Mouse (Mus musculus) lung, postnatal 36 days (tissue): ENCODE measurements around the gene Syn3.

Source experiments
- DNase-seq: peaks from one replicate; pipeline ENCODE4 v3.0.0; 2022; ENCODE audit warnings: mixed read lengths

Syn3 gene

DNA sequence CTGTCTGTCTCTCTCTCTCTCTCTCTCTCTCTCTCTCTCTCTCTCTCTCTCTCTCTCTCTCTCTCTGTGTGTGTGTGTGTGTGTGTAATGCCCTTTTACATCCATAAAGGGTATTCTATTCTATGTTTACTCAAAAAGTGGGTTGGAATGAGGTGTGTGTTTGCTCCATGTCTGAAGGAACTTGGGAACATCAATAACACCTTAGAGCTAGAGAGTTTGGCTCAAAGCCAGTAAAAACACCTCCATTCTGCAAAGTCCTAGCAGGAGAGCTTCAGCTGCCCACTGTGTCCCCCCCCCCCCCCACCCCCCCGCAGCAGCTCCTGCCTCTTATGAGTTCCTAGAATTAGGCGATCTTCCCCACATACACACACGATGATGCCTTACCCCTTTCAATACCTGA is 161.5 kb downstream of the Syn3 start:
- peak; percentile 42 for DNase-seq

DNA sequence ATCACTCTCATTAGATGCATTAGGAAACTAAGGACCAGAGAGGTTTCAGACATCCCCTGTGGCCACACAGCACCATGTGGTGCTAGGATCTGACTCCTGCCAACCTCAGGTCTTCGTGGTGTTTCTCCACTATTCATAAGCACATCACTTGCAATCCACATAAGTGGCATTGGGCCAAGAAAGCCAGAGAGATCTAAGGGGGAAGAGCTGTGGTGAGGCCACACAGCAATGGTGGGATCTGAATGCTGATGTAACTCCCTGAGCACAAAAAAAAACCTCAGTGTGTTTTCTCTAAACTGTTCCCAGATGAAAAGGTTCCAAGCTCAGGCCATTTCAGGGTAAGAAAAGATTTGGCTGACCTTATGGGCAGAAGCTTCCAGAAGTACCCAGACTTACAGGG is 162.2 kb downstream of the Syn3 start:
- DNase-seq, result peak; percentile 45

DNA sequence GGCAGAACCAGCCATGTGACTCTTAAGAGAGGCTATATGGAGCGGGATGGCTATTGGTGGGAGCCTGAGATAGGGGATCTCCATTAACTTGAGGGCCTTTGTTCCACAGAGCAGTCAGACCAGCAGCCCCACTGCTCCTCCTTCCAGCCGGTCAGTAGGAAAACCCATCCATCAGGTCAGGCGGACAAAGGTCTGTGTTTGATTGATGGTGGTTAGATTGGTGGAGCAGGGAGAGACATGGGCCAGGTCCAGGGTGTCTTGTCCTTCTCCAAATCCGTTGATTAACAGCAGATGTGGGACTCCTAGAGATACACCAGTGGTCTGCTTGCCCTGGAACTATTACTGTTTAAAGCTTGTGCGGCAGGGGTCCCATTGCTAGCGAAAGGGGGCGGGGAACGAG is 164.1 kb downstream of the Syn3 start:
- no peak for DNase-seq

DNA sequence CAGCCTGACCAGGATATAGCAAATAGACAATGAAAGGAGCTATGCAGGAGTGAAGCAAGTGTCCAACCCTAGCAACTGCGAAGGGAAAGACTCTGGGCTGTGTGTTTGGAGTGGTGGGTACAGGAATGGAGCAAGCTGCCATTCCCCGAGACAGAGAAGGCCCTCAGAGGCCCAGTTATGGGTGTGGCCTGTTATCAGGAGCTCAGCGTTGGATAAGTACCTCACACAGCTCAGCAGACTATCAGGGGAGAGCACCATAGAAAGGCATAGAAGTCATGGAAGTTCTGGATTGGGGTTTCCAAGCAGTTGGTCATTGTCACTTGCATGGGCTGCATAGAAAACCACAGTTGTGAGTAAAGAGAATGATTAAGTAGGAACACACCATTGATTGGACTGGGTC is 165.8 kb downstream of the Syn3 start:
- DNase-seq, result no peak

DNA sequence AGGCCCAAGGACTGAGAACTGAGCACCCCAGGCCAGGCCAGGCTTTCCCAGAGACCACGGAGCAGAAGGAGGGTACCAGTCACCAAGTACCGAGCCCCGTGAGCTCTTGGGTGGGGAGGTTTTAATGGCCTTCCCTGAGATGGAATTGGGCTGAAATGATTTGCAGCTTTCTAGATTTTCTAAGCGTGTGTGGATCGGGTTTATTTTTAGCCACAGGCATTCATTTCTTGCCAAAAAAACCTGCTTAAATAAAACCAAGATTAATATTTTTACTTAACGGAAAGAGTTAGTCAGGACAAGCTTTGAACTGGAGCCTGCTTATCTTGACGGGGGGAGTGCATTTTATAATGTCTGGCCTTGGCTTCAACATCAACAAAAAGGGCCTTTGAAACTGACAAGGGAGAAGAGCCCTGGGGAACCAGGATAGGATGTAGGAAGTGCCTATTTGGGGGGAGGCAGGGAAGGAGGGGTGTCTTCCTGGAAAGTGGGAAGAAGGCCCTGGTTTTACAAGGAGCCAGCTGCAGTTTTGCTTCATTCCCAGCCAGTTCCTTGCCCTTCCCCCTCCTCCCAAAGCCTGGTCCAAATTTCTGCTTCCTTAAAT is 166.9 kb downstream of the Syn3 start:
- peak; percentile 26 for DNase-seq

DNA sequence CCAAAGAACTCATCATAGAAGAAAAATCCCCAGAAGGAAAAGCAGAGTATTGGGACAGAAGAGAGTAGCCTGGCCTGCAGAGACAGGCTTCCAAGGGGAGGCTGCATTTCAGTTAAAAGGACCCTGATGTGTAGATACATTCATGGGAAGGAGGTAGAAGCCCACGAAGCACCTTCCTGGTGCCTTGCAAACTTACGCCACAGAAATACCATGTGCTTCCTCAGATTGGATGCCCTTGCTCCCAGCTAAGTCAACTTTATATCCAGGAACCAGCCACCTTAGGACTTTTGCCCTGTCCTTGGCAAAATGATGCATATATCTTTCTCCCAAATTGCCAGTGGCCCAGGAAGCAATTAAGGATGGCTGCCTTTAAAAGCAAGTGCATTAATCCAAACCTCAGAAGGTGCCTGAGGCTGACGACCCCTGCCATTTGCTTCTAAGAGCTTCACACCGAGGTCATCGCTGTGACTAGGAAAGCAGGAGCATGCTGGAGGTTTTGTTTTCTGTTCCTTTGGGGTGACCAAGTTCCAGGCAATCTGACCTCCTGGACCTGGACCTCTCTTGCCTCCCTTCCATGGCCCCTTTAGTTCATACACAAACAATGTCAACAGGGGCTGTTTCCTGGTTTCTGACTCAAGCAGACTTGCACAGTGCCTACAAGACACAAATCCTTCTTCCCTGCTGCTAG is 167.6 kb downstream of the Syn3 start:
- no peak for DNase-seq

DNA sequence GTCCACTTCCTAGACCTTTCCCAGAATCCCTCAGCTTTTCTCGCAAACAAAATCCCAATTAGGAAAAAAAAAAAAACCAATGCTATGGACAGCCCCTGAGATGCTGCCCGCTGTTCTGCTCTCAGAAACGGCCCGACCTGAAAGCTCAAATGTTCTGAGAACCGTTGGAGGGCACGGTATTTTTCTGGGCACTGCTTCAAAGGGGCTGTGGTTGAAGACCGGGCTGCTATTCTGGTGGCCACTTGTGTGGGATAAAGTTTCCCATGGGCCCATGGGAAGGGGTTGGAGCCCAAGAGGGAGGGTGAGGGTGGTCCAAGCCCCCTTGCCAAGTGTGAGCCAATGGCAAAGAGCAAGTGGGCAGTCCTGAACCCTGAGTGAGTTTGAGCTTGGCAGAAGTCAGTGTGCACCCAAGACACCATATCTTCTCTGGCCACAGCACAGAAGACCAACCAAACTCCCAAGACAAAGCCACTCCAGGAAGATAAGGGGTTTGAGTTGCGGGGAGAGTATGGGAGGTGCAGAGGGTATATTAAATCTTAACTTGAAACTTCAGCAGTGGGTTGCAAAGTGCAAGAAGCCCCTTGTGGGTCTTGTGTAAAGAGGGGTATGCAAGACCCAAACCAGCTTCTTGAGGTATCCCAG is 169.3 kb downstream of the Syn3 start:
- no peak for DNase-seq

DNA sequence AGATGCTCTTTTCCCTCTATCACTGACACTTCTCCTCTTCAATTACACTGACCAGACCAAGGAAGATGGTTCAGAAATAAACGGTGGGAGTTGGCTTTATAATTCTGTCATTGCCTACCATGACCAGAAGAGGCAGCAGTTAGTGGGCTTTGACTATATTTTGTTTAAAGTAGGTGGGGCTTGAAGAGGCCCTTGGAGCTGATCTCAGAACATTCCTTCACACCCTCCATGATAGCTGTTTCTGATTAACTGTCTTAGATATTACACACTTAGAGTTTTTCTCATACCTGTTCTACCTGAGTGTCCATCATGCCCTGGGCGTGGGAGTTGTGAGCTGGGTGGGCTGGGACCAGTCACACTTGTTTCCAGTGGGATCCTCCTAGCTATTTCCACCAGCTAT is 170.0 kb downstream of the Syn3 start:
- peak; percentile 61 for DNase-seq

DNA sequence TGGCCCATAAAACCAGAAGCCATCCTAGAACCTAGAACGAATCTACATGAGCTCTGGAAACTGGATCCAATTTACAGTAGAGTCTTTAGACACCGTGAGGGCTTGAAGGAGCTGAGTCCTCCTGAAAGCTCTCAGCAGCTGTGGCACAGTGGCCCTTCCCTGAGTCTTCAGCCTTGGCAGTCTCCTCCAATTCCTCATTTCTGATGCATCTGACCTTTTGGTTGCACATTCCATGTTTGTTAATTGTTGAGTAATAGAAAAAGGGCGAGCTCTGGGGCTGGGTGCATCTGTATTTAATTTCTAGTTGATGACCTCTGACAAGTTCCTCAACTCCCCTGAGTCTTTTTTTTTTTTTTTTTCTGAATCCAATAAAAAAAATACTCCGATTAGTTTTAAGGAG is 170.6 kb downstream of the Syn3 start:
- DNase-seq, result no peak

DNA sequence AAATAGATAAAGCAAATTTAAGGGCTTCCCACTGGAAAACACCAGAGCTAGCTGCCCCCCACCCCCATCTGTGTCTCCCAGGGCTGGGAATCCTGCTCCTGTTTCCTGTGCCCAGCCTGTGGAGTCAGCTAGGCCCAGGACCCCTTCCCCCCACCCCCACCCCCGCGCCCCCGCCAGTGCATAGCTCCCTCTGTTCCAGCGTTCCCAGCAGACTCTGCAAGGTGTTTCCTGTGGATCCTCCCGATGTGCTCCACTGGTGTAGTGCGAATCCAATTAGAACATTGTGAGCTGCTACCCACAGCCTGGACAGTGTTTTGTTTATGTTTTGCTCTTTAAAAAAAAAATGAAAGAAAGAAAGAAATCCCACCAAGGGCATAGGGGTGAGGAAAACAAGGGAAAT is 173.4 kb downstream of the Syn3 start:
- DNase-seq, result no peak

DNA sequence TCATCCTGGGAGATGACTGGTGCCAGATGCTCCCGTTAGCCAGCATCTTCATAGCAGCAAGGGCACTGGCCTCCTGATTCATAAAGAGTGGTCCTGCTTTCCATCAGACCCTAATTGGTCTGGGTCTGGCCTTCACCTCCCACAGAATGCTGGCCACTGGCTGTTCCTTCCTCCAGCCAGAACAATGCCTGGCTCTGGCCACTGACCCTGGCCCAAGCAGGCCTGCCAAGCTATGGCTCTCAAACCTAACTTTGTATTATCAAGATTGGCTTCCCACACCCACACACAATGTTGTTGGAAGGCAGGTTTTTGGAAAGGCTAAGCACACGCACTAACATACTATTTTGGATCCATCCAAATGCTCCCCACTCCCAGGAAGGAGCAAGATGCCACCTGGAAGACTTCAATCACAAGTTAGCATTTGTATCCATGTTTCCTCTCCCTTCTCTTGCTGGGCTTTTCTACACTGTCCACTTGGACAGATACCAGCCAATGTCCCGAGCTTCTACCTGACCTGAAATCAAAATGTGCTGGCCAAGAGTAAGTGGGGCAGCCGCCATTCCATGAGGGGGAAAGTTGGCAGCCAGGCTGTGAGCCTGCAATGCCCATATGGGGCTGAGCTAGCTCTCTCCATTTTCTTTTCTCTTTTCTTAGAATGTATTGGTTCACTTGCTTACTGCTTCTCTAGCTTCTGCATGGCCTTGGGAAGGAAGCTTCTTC is 175.3 kb downstream of the Syn3 start:
- no peak for DNase-seq

DNA sequence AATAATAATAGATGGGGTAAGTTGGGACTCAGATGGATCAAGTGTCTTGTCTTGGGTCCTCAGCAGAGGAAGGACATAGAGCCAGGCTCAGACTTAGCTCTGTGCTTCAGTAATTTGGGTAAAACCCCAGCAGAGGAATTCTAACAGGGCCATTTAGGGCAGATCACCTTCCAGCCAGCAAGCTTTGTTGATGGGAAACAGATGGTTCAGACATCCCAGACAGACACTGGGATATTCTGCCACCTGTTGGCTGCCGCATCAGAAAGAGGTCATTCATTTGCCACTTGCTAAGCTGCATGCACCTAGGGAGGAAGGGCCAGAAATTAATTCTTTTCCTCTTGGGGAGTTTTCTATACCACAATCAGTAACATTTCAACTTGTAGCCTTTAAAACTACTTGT is 176.7 kb downstream of the Syn3 start:
- DNase-seq, result no peak

DNA sequence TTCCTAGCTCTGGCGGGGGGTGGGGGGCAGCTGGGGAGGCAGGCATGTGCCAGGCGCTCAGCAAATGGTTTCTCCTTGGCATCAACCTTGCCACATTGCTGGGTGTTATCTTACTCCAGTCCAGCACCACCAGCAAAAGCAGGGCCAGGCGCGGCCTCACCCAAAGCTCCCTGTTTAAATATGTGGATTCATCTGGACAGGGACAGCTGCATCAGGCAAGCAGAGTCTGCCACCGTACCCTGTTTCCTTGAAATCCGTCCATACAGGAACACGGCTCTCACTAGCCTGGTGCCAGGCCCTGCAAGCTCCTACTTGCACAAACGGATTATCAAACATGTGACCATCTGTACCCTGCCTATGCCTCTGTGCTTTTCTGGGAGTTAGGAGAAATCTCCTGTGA is 177.5 kb downstream of the Syn3 start:
- no peak for DNase-seq

DNA sequence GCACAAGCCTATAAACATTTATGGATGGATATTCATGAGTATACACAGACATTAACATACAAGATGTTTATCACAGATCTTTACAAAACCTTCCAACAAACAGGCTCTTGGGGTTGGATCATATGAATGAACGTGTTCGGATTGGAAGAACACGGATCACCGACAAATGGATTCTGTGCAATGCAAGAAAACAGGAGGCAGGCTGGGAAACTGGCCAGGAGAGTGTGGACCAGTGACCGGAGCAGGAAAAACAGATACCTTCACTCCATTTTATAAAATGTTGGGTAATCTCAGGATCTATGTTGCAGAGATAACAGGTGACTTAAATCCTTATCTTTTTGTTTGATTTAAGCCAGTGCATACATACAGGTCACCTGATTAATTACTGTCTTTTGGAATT is 178.5 kb downstream of the Syn3 start:
- DNase-seq, result no peak

DNA sequence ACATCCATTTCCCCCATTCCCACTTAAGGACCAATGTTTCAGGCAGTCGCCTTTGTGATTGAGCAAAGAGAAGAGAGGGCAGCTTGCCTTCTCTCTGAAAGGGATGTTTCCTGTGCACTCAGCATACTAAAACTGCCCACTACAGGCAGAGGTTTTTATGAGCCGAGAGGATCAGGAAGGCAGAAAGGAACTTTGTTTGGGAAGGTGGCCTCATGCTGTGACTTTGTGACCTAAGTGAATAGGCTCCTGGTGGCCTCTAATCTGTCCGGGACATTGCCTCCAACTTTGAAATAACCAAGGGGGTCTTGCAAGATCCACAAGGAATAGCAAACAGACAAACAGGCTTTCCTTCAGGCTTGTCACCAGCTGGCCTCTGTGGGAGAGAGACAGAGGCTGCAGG is 179.2 kb downstream of the Syn3 start:
- DNase-seq, result no peak

DNA sequence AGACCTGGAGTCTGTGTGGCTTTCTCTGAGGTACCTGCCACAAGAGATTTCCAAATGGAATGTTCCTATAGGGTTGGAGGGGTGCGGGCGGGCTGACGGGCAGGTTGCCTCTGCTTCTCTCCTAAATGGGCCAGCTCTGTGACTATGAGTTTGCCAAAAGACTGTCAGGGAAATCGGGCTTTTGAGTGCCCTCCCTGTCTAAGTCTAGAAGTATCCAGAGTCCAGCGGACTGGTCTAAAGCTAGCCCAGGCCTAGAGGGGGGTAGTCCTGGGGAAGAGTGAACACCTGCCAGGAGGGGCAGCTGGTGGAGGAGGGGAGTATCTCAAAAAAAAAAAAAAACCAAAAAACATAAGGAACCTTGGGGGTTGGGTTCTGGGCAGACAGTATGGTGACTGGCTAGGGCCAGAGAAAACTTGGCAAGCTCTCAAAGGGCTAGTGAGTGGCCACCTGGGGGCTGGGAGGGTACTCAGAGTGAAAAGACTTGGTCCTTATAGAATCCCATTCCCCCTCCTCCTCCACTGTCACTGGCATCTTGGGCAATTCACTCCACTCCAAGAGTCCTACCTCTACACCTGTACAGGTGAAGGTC is 180.1 kb downstream of the Syn3 start:
- DNase-seq, result no peak

DNA sequence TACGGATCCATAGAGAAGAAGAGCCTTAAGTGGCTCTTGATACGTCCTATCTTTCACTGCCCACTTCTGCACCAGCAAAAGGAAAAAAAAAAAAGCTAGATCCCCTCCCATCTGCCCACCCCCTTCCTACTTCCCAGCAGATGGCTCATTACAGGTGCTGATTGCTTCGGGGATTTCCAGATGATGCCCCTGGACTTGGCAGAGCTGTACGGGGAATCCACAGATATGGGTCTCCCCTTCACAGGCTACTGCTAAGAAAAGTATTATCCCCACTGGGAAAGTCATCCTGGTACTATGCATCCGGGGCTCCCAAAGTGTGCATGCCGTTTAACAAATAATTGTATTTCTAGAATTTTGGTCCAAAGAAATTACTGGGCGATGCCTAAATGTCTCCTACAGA is 181.1 kb downstream of the Syn3 start:
- no peak for DNase-seq

DNA sequence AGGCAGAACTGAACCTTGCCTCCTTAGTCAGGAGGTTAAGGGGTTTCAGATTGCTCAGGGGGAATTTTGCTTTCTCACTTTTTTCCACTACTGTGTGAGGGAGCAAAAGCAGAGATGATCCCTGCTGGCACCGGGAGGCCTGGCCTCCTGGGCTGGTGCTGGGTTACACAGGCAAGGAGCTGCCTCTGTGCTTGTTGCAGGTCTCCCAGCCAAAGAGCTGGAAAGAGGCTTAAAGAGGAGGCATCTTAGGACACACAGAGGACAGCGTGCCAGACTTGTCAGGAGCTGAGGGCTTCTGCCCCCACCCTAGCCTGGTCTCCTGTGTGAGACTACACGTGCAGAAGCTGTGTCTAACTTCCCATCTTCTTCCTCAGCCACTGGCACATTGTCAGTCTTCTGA is 183.2 kb downstream of the Syn3 start:
- no peak for DNase-seq

DNA sequence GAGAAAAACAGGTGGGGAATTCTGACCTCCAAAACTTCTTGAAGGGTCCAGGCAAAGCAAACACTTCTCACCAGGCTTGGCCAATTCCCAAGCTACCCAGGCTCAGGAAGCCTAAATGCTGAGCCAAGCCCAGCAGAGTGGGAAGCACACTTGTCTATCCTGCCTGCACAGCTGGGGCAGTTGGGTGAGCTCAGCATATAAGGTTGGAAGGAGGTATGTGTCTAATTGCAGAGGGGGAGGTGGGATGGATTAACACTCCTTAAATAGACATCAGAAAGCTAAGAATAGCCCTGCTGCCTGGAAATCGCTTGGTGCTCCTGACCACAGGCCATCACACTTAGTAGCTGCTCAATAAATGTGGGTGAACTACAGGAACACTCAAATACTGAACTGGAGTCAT is 185.2 kb downstream of the Syn3 start:
- no peak for DNase-seq

DNA sequence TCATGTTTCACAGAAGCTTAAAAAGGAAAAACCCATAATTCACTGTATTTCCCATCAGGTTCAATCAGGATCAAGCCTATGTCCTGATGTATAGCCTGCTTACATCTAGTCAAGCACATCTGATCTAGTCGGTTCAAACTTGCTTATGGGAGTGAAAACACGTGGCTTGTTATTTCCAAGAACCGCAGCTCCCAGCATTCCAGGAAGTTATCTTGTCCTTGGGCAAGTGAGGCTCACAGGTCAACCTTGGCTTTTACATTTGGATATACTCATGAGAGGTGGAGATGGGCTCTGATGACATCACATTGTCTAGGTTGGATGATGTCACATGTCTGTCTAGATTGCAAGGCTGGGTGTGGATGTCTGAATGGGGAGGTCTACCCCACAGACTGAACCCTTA is 185.7 kb downstream of the Syn3 start:
- DNase-seq, result no peak

DNA sequence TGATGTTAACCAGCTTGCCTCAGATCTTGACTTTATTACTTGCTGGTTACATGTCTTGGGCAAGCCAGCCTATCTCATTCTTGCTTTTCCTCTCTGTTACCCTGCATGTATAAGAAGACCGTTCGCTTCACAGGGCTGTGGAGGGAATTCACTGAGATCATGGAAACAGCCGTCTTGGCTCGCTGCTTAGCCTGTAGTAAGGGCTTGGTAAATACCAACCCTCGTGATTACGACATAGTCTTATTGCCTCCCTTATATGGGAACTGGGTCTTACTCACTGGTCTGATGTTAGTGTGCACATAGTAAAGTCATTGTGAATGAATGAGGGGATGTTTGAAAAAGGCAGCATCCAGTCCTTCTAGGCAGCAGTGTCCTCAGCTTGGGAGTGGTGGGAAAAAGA is 188.2 kb downstream of the Syn3 start:
- DNase-seq, result peak; percentile 86

DNA sequence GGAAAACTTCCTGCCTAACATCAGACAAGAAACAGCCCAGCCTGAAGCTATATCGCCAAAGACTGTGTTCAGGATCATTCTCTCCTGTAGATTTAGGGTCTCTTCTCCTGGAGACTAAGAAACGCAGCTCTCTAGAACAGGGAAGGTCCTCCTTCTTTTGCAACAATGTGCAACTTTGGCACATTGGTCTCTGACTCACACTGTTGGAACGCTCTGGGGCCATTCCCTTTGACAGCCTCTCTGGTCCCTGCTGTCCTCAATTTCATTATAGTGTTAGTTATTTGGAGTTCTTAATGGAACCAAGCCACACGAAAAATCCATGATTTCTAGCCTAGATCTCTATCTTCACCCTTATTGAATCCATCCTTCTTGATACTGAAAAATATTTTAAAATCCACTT is 191.5 kb downstream of the Syn3 start:
- DNase-seq, result peak; percentile 54

DNA sequence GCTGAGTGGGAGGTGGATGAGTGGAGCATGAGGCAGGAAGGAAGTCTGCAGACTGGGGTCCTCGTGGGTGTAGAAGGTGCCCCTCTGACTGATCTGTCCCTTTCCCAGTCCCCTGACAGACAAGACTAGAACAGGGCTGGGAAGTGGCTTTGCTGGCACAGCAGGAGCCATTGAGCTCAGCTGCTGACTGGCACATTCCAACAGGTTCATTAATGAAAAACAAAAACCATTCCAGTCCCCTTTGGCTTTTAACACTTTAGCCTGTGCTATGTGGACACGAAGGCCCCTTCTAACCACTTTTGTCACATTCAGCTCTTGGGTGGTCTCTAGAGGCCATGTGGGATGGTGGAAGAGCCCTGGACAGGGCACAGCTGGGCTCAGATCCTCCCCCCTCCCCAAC is 194.1 kb downstream of the Syn3 start:
- DNase-seq, result no peak

DNA sequence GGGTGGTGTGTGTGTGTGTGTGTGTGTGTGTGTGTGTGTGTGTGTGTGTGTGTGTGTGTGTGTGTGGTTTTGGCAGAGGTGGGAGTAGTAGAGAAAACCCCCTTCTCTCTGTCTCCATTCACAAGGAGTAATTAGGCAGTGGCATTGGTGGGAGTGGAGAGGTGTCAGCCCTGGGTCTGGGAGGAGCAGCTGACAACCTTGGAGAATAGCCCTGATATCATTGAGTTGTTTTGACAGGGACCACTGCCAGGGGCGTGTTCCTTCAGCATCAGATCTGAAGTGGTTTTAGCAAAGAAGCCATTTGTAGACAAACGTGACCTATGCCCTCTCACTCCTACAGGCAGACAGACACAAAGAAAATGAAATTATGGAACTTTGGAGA is 195.2 kb downstream of the Syn3 start:
- no peak for DNase-seq
